Mouse (Mus musculus) testis, postnatal 14 days (tissue): ENCODE data around the gene Irgm2.

Experiments used
- DNase-seq: peaks from one replicate; pipeline ENCODE4 v3.0.0; 2021; ENCODE audit warnings: low spot score

Gene Irgm2

DNA sequence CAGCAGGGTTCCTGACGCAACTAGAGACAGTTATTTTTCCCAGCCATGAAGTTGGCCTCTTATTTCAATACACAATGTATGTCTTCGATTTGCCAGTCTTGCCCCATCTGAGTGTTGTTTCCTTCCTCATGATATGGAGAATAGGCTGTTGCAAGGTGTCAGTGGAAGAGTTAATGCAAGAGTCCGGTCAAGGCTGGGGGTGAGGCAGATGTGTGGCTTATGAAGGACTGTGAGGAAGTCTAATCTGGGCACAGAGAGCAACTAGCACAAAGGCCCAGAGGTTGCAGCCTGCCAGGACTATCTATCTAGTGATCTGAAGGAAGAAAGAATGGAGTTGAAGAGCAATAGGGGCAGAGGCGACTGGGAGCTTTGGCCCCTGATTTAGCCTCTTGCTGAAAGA, 60.7 kb downstream of the Irgm2 start:
- DNase-seq: no peak

DNA sequence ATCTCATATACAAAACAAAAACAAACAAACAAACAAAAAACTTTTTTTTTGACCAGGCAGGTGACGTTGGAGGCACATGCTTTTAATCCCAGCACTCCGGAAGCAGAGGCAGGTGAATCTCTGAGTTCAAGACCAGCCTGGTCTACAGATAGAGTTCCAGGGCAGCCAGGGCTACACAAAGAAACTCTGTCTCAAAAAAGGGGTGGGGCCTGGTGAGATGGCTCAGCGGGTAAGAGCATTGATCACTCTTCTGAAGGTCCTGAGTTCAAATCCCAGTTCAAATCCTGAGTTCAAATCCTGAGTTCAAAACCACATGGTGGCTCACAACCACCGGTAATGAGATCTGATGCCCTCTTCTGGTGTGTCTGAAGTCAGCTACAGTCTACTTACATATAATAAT, 62.4 kb downstream of the Irgm2 start:
- no peak for DNase-seq

- no peak for DNase-seq
Measured at GRCm38 (mm10) chr11:58262336-58262735, 62.9 kb downstream of the Irgm2 start.

- DNase-seq: no peak
Measured at GRCm38 (mm10) chr11:58263516-58263915, 64.1 kb downstream of the Irgm2 start.

DNA sequence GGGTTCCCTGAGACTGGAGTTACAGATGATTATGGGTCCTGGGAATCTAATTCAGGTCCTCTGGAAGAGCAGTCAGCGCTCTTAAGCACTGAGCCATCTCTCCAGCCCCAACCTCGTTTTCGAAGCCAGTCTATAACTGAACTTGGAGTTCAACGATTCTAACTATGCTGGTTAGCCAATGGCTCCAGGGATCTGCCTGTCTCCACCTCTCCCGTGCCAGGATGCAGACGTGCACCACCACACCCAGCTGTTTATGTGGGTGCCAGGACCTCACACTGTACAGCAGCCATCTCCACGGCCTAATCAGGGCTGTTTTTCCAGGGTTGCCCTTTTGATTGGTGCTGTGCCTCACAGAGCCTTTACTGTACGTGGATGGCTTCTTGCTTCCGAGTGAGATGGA, 65.1 kb downstream of the Irgm2 start:
- no peak for DNase-seq

GRCm38 (mm10) chr11:58268285-58268684, 68.9 kb downstream of the Irgm2 start:
- DNase-seq: no peak
